Mouse (Mus musculus) neural tube, embryonic 15.5 days (tissue): ENCODE measurements around the gene Ptpru. TPM values are rescaled to one million over a fixed set of nuclear protein-coding genes. Genes with fewer than 3 reads are reported as not detected.

Source experiments
- ATAC-seq: fragments of 200-750 bp; cut with Nextera tagmentation; 2 replicates; pipeline ENCODE4 v1.8.0; 2017; ENCODE audit warnings: mild to moderate bottlenecking, moderate TSS enrichment, moderate library complexity; ENCODE audit not compliant: low FRiP score
- H3K27ac ChIP-seq: fragments of 300-500 bp; sonication (generic); replicated peaks from 2 replicates; pipeline ENCODE4 v1.5.1; 2015; ENCODE audit warnings: mild to moderate bottlenecking, inconsistent platforms
- H3K27me3 ChIP-seq: fragments of 300-500 bp; sonication (generic); replicated peaks from 2 replicates; pipeline ENCODE4 v1.6.1; 2015; ENCODE audit warnings: inconsistent platforms
- H3K36me3 ChIP-seq: fragments of 300-500 bp; sonication (generic); 2 replicates; pipeline ENCODE4 v1.6.1; 2015; ENCODE audit warnings: inconsistent platforms
- H3K4me1 ChIP-seq: fragments of 300-500 bp; sonication (generic); 2 replicates; pipeline ENCODE4 v1.6.1; 2015; ENCODE audit warnings: inconsistent platforms
- H3K4me2 ChIP-seq: fragments of 300-500 bp; sonication (generic); 2 replicates; pipeline ENCODE4 v1.6.1; 2015; ENCODE audit warnings: inconsistent platforms, mild to moderate bottlenecking, moderate library complexity
- H3K4me3 ChIP-seq: fragments of 300-500 bp; sonication (generic); replicated peaks from 2 replicates; pipeline ENCODE4 v1.5.1; 2015; ENCODE audit warnings: mild to moderate bottlenecking, inconsistent platforms
- H3K9ac ChIP-seq: fragments of 300-500 bp; sonication (generic); replicated peaks from 2 replicates; pipeline ENCODE4 v1.6.1; 2015; ENCODE audit warnings: mild to moderate bottlenecking, inconsistent platforms
- H3K9me3 ChIP-seq: fragments of 300-500 bp; sonication (generic); replicated peaks from 2 replicates; pipeline ENCODE4 v1.6.1; 2016; ENCODE audit warnings: inconsistent platforms
- WGBS: fragments of 180-500 bp; shearing (Covaris S2); methylation state at CpG from one replicate; pipeline ENCODE4 v1.1.7; 2015; ENCODE audit warnings: mixed read lengths; 5-methylcytosine and 5-hydroxymethylcytosine counted together
- polyA plus RNA-seq: library from polyadenylated mRNA; unstranded; fragments of >200 nt; fragmentation: Nextera tagmentation; extraction: Ambion mirVana; gene quantifications from 2 replicates; pipeline ENCODE4 v1.2.1, GENCODE M21; 2015

Ptpru gene
- polyA plus RNA-seq, 1 experiment from 2014 or later: 23.5 TPM

DNA sequence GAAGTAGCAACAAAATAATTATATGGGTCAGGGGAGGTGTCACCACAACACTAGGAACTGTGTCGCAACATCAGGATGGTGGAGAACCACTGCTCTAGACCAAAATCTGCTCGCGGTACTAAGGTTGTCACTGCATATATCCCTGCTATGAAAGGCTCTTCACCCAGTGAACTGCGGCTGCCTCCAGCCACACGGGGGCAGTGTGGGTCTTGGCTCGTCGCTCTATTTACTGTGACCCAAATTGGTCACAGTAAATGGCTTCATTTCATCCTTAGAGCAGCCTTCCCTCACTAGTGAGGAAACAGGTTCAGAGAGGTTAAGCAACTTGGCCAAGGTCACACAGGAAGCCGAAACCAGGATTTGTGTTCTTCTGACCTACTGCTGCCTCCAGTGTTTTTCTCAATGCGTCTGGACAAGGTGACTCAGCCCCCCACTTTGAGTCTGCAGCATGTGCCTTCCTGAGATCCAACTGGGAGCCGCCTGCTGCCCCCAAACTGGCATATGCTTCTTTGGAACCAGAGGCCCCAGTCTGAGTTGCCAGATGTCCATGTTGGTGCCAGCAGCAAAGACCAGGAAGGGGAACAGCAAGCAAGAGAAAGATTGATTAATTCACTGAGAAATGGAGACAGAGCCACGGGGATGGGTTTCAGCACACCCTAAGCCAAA is 114.5 kb downstream of the Ptpru start:
- no peak for ATAC-seq
- Histone ChIP-seq H3K27me3 (no peaks in the 10 kb centered on the region), H3K9me3 (no peaks in the 10 kb centered on the region), H3K27ac (no peak overlapping the region), H3K4me3 (no peak overlapping the region), H3K36me3 (no peaks in the 10 kb centered on the region), H3K9ac (no peak overlapping the region), H3K4me1 (peaks cover under 1% of the 10 kb centered on the region; the same call in 1 of the 2 replicates), H3K4me2 (no peak overlapping the region)
- 60% methylated on average over 11 of the region's 11 CpGs for WGBS

DNA sequence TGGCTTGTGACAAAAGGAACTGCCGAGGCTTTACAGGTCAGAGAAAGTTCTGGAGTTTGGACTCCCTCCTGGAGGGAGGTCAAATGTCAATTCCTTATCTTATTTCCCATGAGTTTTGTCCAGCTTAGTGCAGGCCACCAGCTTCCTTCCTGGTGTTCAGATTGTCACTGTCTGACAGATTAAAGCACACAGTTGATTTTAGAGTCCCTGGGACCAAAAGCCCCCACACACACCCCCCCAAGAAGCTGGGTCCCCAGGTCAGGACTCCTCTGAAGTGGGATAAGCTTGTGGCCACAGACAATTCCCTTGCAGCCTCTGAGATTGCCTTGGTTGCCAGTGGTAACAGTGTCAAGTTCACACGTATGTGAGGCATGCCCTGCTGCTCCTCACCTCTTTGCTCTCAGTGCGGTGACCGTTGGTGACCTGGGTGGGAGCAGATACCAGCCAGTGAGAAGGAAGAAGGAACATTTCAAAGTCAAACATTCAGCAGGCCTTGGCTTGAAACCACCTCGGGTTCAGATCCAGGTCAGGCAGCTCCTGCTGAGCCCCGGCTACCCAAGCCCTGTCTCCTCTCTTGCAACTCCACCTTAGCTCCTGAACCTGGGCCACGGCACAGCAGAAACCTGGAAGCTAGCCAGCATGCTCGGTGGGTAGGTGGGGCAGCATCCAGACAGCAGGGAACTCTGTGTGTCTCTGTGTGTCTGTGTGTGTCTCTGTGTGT is 115.8 kb downstream of the Ptpru start:
- 34% methylated on average over 8 of the region's 8 CpGs for WGBS
- no peak overlapping the region for H3K4me2 ChIP-seq
- no peak overlapping the region for H3K4me3 ChIP-seq
- H3K36me3 ChIP-seq: no peaks in the 10 kb centered on the region
- ATAC-seq: no peak
- H3K9me3 ChIP-seq: no peaks in the 10 kb centered on the region
- no peak overlapping the region for H3K9ac ChIP-seq
- H3K27me3 ChIP-seq: no peaks in the 10 kb centered on the region
- H3K4me1 ChIP-seq: no peaks in the 10 kb centered on the region; the same call in 1 of the 2 replicates
- H3K27ac ChIP-seq: no peak overlapping the region

DNA sequence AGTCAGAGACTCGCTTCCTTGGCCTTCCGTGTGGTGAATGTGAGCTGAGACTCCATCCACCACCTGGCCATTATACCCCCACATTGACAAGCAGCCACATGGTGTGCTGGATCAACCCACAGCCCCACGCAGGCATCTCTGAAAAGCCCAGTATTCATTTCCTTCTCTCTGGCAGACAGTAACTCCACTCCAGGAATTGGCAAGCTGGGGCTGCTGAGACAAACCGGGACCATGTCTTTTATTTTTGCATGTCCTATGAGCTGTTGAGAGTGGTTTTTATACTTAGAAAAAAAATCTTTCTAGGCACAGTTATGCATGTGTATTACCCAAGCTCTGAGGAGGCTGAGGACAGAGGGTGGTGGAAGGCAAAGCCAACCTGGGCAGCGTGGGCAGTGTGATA is 118.9 kb downstream of the Ptpru start:
- no peaks in the 10 kb centered on the region for H3K9me3 ChIP-seq
- no peak overlapping the region for H3K4me3 ChIP-seq
- no peaks in the 10 kb centered on the region; the same call in 1 of the 2 replicates for H3K4me1 ChIP-seq
- 80% methylated on average over 5 of the region's 5 CpGs for WGBS
- H3K27ac ChIP-seq: no peak overlapping the region
- H3K36me3 ChIP-seq: no peaks in the 10 kb centered on the region
- no peaks in the 10 kb centered on the region; the same call in 1 of the 2 replicates for H3K27me3 ChIP-seq
- no peak overlapping the region for H3K4me2 ChIP-seq
- no peak overlapping the region for H3K9ac ChIP-seq
- no peak for ATAC-seq

Other genes with a start within 250 kb of the Ptpru start
- gene Mecr, start 5.2 kb upstream of the Ptpru start, polyA plus RNA-seq: 38.3 and 39.2 TPM in 2 replicates
- 91.1 and 94.0 TPM in 2 replicates for gene Srsf4, start 35.3 kb upstream of the Ptpru start, polyA plus RNA-seq
- gene Tmem200b, start 83.5 kb upstream of the Ptpru start, polyA plus RNA-seq: 0.22 TPM in 2 replicates
- gene Gm10300, start 236.4 kb upstream of the Ptpru start, polyA plus RNA-seq: not detected in 2 replicates
- gene Epb41, start 237.0 kb upstream of the Ptpru start, polyA plus RNA-seq: 48.1 and 51.3 TPM in 2 replicates